Mouse (Mus musculus) kidney, embryonic 15.5 days (tissue): ENCODE data around the gene Olfr1412. TPM values are rescaled to one million over a fixed set of nuclear protein-coding genes. Genes with fewer than 3 reads are reported as not detected.

Experiments used
- ATAC-seq: fragments of 200-750 bp; cut with Nextera tagmentation; replicated peaks from 2 replicates; pipeline ENCODE4 v1.8.0; 2017; ENCODE audit warnings: moderate TSS enrichment; ENCODE audit not compliant: low FRiP score
- H3K27ac ChIP-seq: fragments of 300-500 bp; sonication (generic); 2 replicates; pipeline ENCODE4 v1.5.1; 2015; ENCODE audit warnings: mild to moderate bottlenecking, inconsistent platforms
- H3K27me3 ChIP-seq: fragments of 300-500 bp; sonication (generic); 2 replicates; pipeline ENCODE4 v1.6.1; 2015; ENCODE audit warnings: inconsistent platforms
- H3K36me3 ChIP-seq: fragments of 300-500 bp; sonication (generic); 2 replicates; pipeline ENCODE4 v1.6.1; 2015; ENCODE audit warnings: inconsistent platforms
- H3K4me1 ChIP-seq: fragments of 300-500 bp; sonication (generic); 2 replicates; pipeline ENCODE4 v1.6.1; 2015; ENCODE audit warnings: inconsistent platforms
- H3K4me2 ChIP-seq: fragments of 300-500 bp; sonication (generic); 2 replicates; pipeline ENCODE4 v1.6.1; 2015; ENCODE audit warnings: moderate library complexity, mild to moderate bottlenecking, inconsistent platforms
- H3K4me3 ChIP-seq: fragments of 300-500 bp; sonication (generic); replicated peaks from 2 replicates; pipeline ENCODE4 v1.5.1; 2015; ENCODE audit warnings: mild to moderate bottlenecking, inconsistent platforms
- H3K9ac ChIP-seq: fragments of 300-500 bp; sonication (generic); 2 replicates; pipeline ENCODE4 v1.6.1; 2015; ENCODE audit warnings: mild to moderate bottlenecking, inconsistent platforms
- H3K9me3 ChIP-seq: fragments of 300-500 bp; sonication (generic); replicated peaks from 2 replicates; pipeline ENCODE4 v1.6.1; 2016; ENCODE audit warnings: inconsistent platforms
- WGBS: fragments of 180-500 bp; shearing (Covaris S2); methylation state at CpG from one replicate; pipeline ENCODE4 v1.1.7; 2015; ENCODE audit warnings: mixed read lengths; 5-methylcytosine and 5-hydroxymethylcytosine counted together
- polyA plus RNA-seq: library from polyadenylated mRNA; unstranded; fragments of >200 nt; fragmentation: Nextera tagmentation; extraction: Ambion mirVana; gene quantifications from 2 replicates; pipeline ENCODE4 v1.2.1, GENCODE M21; 2015

Olfr1412 gene
- polyA plus RNA-seq, 1 experiment from 2014 or later = not detected

- Histone ChIP-seq H3K4me3 (no peak overlapping the region), H3K27ac (no peak overlapping the region), H3K9me3 (no peaks in the 10 kb centered on the region), H3K36me3 (peaks cover 46% of the 10 kb centered on the region), H3K4me2 (no peak overlapping the region), H3K4me1 (peaks cover 21% of the 10 kb centered on the region), H3K9ac (no peak overlapping the region), H3K27me3 (no peaks in the 10 kb centered on the region)
- 95% methylated on average over 4 of the region's 4 CpGs for WGBS
- no peak for ATAC-seq
Measured at GRCm38 (mm10) chr1:92638736-92639135, 53.2 kb downstream of the Olfr1412 start.

DNA sequence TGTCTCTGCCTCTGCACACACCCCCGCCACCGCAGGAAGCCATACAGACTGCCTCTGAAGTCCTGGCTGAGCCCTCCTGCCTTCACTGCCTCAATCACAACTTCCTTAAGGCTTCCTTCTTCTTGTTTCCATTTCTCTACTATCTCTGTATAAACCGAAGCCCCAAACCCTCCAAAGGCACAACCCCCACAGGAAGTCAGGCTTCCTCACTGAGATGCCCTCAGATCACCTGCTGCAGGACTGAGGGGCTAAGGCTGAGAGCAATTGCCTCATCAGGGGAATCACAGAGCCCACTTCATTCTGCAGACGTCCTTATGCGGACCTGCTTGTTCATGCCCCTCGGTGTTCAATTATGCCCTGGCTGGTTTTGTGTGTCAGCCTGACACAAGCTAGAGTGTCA lies 54.8 kb downstream of the Olfr1412 start:
- no peak for ATAC-seq
- Histone ChIP-seq H3K27ac (no peak overlapping the region), H3K36me3 (peaks cover 45% of the 10 kb centered on the region), H3K4me2 (peak overlapping the region; percentile 89), H3K4me3 (peak overlapping the region; percentile 71; the same call in 1 of the 2 replicates), H3K9me3 (no peaks in the 10 kb centered on the region), H3K9ac (no peak overlapping the region), H3K27me3 (no peaks in the 10 kb centered on the region), H3K4me1 (peaks cover 21% of the 10 kb centered on the region)
- WGBS = 84% methylated on average over 6 of the region's 6 CpGs

Other genes starting within 250 kb of the Olfr1412 start
- 303 and 309 TPM in 2 replicates for gene Ndufa10, start 111.9 kb upstream of the Olfr1412 start, polyA plus RNA-seq
- not detected in 2 replicates for gene Olfr1416, start 100.7 kb upstream of the Olfr1412 start, polyA plus RNA-seq
- not detected in 2 replicates for gene Olfr1415, start 89.7 kb upstream of the Olfr1412 start, polyA plus RNA-seq
- gene Olfr1414, start 67.1 kb upstream of the Olfr1412 start, polyA plus RNA-seq = not detected in 2 replicates
- gene Olfr1413, start 14.5 kb upstream of the Olfr1412 start, polyA plus RNA-seq = not detected in 2 replicates
- not detected in 2 replicates for gene Olfr1411, start 8.6 kb downstream of the Olfr1412 start, polyA plus RNA-seq
- gene Olfr1410, start 20.0 kb downstream of the Olfr1412 start, polyA plus RNA-seq = not detected in 2 replicates
- gene Olfr12, start 32.0 kb downstream of the Olfr1412 start, polyA plus RNA-seq = not detected in 2 replicates
- 409 and 435 TPM in 2 replicates for gene Cops9, start 56.2 kb downstream of the Olfr1412 start, polyA plus RNA-seq
- gene Otos, start 63.1 kb downstream of the Olfr1412 start, polyA plus RNA-seq = 0.33 and 0.39 TPM in 2 replicates
- gene Gpc1, start 245.9 kb downstream of the Olfr1412 start, polyA plus RNA-seq = 60.0 and 60.2 TPM in 2 replicates